Mouse (Mus musculus) heart, embryonic 10.5 days (tissue): ENCODE results near the gene Spata31d1b. TPM values are rescaled to one million over a fixed set of nuclear protein-coding genes. Genes with fewer than 3 reads are reported as not detected.
"Not testable (repeated sequence)": the region's sequence is repeated elsewhere in the genome, so short reads cannot be mapped to it uniquely, and the experiment has no call there.

Experiments used
- DNase-seq: peaks from one replicate; pipeline ENCODE4 v3.0.0-alpha.2; 2017; ENCODE audit warnings: low spot score
- H3K27ac ChIP-seq: fragments of 300-500 bp; sonication (generic); 2 replicates; pipeline ENCODE4 v1.5.1; 2016; ENCODE audit warnings: mild to moderate bottlenecking
- H3K27me3 ChIP-seq: fragments of 300-500 bp; sonication (generic); 2 replicates; pipeline ENCODE4 v1.6.1; 2016; ENCODE audit warnings: mild to moderate bottlenecking; ENCODE audit not compliant: poor library complexity, insufficient read depth, severe bottlenecking
- H3K36me3 ChIP-seq: fragments of 300-500 bp; sonication (generic); 2 replicates; pipeline ENCODE4 v1.6.1; 2016; ENCODE audit warnings: mild to moderate bottlenecking, moderate library complexity
- H3K4me1 ChIP-seq: fragments of 300-500 bp; sonication (generic); 2 replicates; pipeline ENCODE4 v1.6.1; 2016; ENCODE audit warnings: mild to moderate bottlenecking
- H3K4me3 ChIP-seq: fragments of 300-500 bp; sonication (generic); 2 replicates; pipeline ENCODE4 v1.5.1; 2016; ENCODE audit warnings: mild to moderate bottlenecking, moderate library complexity
- H3K9me3 ChIP-seq: fragments of 300-500 bp; sonication (generic); 2 replicates; pipeline ENCODE4 v1.6.1; 2016; ENCODE audit warnings: mild to moderate bottlenecking, moderate library complexity
- WGBS: fragments of 180-500 bp; shearing (Covaris S2); methylation state at CpG from one replicate; pipeline ENCODE4 v1.1.7; 2016; 5-methylcytosine and 5-hydroxymethylcytosine counted together
- polyA plus RNA-seq: library from polyadenylated mRNA; unstranded; fragments of >200 nt; fragmentation: Nextera tagmentation; extraction: Ambion mirVana; gene quantifications from 2 replicates; pipeline ENCODE4 v1.2.1, GENCODE M21; 2016

Spata31d1b gene
- polyA plus RNA-seq, 1 experiment from 2014 or later: not detected

DNA sequence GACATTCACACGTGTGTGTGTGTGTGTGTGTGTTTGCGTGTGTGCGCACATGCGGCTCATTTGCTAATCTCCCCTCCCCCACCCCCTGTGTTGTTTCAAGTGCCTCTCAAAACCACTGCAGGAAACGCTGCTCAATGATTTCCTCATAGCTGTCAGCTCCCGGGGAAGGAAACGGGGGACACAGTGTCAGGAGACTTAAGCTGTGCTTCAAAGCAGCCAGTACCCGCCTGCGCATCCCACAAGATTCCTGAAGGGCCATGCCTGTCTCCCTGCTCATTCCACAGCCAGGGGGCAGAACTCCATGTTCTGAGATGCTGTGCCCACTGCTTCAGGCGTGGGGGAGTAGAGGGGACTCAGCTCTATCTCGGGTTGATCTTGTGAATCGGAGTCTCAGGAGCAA, 7.5 kb upstream of the Spata31d1b start:
- H3K4me1 ChIP-seq: peaks cover 14% of the 10 kb centered on the region
- H3K9me3 ChIP-seq: no peaks in the 10 kb centered on the region
- H3K27ac ChIP-seq: peak overlapping the region; percentile 7; the same call in 1 of the 2 replicates
- DNase-seq: no peak
- WGBS: 43% methylated on average over 12 of the region's 12 CpGs
- H3K27me3 ChIP-seq: peaks cover 17% of the 10 kb centered on the region; the same call in 1 of the 2 replicates
- H3K36me3 ChIP-seq: no peaks in the 10 kb centered on the region
- H3K4me3 ChIP-seq: no peak overlapping the region

DNA sequence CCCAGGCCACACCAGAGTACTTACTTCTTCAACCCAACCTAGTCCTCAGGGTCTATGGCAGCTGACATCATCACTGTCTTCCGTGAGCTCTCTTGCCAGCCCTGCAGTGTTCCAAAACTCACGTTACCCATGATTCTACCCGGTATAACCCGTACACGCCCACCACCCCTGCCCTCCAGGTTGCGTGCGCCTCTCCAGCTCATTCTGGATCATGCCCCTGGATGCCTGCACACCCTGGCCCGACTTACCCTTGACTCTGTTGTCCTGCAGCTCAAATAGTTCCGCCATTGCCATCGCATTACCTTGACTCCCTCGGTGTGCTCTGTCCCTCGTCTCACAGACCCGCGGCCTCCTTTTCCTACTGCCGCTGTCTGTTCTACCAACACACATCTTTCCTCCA, 1.9 kb upstream of the Spata31d1b start, which contains the start of gene Spata31d1a:
Gene Spata31d1a (minus strand): TSS at position 101 of the 400 bp plus-strand sequence.
- 78% methylated on average over 15 of the region's 15 CpGs for WGBS
- peaks cover 19% of the 10 kb centered on the region for H3K27me3 ChIP-seq
- DNase-seq: no peak
- H3K27ac ChIP-seq: no peak within 1 kb of the TSS
- no peaks in the 10 kb centered on the region for H3K36me3 ChIP-seq
- H3K9me3 ChIP-seq: no peaks in the 10 kb centered on the region
- no peak within 1 kb of the TSS for H3K4me3 ChIP-seq
- H3K4me1 ChIP-seq: no peaks in the 10 kb centered on the region

DNA sequence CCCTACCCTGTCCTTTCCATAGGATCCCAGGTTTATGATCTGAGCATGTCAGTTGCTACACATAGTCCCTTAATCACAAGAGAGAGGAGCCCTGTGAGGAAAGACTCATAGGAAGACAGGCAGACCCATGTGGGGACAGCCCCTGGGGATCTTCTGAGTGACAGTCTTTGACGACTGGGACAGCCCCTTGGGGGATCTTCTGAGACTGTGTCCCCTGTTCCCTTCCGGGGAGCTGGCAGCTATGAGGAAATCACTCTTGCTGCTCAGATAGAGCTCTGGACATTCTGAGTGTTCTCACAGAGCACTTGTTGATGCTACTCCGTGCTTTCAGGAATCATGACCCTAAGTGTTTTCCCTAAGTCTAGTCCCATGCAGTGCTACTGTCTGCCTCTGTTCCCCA, 1.6 kb downstream of the Spata31d1b start:
- 36% methylated on average over 3 of the region's 3 CpGs for WGBS
- H3K4me1 ChIP-seq: no peaks in the 10 kb centered on the region
- H3K4me3 ChIP-seq: no peak overlapping the region
- no peaks in the 10 kb centered on the region for H3K36me3 ChIP-seq
- no peak overlapping the region for H3K27ac ChIP-seq
- DNase-seq: no peak
- H3K9me3 ChIP-seq: no peaks in the 10 kb centered on the region
- H3K27me3 ChIP-seq: peaks cover 24% of the 10 kb centered on the region

DNA sequence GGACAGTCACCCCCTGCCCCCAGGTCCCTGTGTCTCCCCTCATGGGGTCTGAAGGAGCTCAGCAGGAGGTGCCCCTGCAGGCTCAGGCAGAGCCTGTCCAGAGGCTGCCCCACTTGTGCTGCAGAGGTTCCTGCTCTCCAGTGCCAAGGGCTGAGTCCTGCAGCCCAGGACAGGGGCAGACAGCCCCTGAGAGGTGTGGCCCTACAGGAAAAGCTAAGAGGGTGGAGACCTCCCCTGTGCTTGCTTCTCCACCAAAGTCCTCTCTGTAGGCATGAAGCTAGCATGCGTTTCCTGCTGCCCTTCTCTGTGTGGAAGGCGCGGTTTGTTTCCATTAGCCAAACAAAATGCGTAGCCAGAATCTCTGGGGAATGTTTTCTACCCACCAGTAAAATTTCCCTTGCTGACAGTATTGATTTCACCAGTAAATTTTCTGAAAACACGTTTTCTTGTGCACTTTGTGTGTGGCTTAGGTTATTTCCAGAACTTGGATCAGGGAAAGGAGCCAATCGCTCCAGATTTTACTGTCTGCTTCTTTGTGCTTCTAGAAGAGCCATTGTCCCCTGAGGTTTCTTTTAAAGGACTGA, 6.9 kb downstream of the Spata31d1b start:
- not testable (repeated sequence) for H3K4me3 ChIP-seq, DNase-seq, H3K36me3 ChIP-seq, H3K27ac ChIP-seq, H3K4me1 ChIP-seq, H3K9me3 ChIP-seq
- WGBS: 30% methylated on average over 6 of the region's 6 CpGs
- H3K27me3 ChIP-seq: peaks cover 16% of the 10 kb centered on the region; the same call in 1 of the 2 replicates

DNA sequence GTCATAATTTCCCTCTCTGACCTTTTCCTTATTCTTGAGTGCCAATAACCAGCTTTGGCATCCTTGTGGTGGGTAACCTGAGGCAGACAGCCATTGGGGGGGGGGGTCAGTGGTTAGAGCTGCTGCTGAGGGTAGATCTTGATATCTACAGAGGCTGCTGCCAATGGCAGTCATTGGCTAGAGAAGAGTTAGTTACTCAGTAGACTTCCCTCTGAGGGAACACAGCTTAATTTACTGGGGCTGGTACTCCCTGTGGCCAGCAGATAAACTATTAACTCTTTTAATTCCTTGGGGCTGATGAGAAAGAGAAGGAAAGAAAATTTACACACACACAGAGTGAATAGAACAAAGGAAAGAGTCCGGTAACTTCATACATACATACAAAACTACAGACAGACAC, 7.4 kb downstream of the Spata31d1b start:
- Histone ChIP-seq H3K4me1 (0 out of 2 replicates have a peak, but pooled peaks cover 9% of the 10 kb centered on the region), H3K9me3 (no peaks in the 10 kb centered on the region), H3K4me3 (no peak overlapping the region), H3K36me3 (no peaks in the 10 kb centered on the region), H3K27me3 (peaks cover 13% of the 10 kb centered on the region; the same call in 1 of the 2 replicates), H3K27ac (no peak overlapping the region)
- no peak for DNase-seq
- 91% methylated on average over 1 of the region's 1 CpGs for WGBS

DNA sequence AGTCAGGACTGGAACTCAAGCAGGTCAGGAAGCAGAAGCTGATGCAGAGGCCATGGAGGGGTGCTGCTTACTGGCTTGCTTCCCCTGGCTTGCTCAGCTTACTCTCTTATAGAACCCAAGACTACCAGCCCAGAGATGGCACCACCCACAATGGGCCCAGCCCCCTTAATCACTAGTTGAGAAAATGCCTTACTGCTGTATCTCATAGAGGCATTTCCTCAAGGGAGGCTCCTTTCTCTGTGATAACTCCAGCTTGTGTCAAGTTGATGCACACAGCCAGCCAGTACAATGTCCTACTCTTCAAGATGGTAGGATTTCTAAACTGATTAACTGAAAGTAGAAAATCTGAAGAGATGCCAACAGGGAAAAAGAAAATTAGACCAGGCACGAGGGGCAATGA, 10.0 kb downstream of the Spata31d1b start:
- peaks cover 19% of the 10 kb centered on the region for H3K4me1 ChIP-seq
- DNase-seq, H3K4me3 ChIP-seq, H3K36me3 ChIP-seq, H3K9me3 ChIP-seq, H3K27ac ChIP-seq: not testable (repeated sequence)
- 80% methylated on average over 1 of the region's 1 CpGs for WGBS
- H3K27me3 ChIP-seq: peaks cover 25% of the 10 kb centered on the region

DNA sequence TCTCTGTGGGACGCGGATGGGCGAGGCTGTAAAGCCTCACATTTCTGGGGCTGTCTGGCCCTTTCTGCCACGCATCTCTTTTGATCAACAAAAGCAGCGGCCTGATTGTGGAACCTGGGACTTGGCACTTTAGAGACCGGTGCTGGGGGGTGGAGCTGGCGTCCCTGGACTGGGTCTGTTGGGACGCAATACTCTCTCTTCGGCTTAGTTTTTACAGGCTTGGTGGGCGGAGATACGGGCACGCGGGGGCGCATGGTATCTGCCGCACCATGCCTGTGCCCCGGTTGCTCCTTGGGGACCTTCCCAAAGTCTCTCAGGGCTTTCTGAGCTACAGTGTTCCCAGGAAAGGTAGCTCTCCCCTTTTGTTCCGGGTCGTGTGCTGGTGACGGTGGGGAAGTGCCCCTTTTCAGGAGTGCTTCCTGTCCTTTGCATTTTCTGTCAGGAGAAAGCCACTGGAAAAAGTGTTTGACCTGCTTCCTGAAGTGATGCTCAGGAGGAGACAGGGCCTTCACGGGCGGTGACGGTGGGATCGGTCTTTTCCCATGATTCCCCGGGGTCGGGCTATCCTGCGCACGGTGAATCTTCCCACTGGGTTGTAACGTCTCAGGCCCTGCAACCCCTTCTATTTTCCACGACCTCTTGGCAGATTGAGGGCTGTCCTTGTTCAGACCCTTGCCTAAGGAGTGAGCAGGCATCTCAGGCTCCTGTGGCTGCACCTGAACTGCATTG, 14.2 kb downstream of the Spata31d1b start:
- Histone ChIP-seq H3K36me3 (no peaks in the 10 kb centered on the region), H3K27ac (peak overlapping the region; percentile 60; the same call in 1 of the 2 replicates), H3K9me3 (no peaks in the 10 kb centered on the region), H3K4me1 (peaks cover 23% of the 10 kb centered on the region), H3K4me3 (peak overlapping the region; percentile 46), H3K27me3 (peaks cover 48% of the 10 kb centered on the region)
- DNase-seq: no peak
- WGBS: 23% methylated on average over 29 of the region's 29 CpGs

DNA sequence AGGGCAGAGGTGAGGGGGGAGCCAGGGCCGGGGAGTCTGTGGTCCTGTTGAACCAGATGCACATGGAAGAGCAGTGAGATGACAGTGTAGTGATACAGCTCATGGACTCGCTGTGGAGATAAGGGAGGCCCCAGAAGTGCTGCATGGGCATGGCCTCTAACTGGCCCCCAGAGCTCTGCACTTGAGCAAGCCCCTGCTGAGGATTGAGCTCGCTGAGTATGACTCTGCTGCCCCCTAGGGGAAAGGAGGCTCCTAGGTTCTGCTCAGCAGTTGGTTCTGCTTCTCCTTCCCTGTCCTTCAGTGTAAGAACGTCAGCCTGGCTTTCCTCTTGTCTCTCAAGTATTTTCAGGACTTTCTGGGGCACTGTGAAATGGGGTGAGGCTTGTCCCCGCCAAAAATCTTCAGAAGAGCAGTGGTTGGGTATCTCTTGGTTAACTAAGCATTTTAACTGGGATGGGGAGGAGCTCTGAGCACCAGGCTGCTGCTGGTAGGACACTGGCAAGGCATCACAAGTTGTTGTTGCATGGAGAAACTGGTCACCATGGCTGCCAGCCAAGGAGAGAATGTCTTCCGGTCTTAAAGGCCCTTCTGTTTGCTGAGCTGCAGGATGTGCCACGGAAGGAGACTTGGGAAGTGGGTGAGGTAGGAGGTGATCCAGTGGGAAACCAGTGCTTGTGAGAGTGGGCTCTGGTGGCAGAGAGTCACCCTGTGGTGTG, 16.5 kb downstream of the Spata31d1b start:
- H3K36me3 ChIP-seq: no peaks in the 10 kb centered on the region
- 18% methylated on average over 7 of the region's 7 CpGs for WGBS
- peaks cover 26% of the 10 kb centered on the region for H3K4me1 ChIP-seq
- H3K27ac ChIP-seq: peak overlapping the region; percentile 69
- H3K27me3 ChIP-seq: peaks cover 48% of the 10 kb centered on the region
- peak; percentile 91 for DNase-seq
- no peaks in the 10 kb centered on the region for H3K9me3 ChIP-seq
- no peak overlapping the region for H3K4me3 ChIP-seq

DNA sequence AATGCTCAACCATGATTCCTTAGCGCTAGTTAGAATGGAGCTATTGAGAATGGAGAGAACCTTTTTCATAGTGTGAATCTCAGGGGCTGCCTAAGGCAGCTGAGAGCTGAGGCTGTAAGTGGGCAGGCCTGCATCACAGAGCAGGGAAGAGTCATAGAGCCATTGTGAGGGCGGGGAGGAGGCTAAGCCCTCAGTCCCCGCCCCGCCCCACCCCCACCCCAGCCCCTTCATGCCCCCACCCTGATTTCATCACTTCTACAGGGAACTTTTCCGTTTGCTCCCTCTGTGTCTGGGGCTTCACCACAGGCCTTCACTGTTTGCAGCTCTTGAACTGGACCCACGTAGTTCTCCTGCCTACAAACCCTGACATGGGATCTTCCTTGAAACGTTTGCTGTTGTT, 19.6 kb downstream of the Spata31d1b start, which contains the start of gene Spata31d1d:
Gene Spata31d1d (minus strand): TSS at position 101 of the 400 bp plus-strand sequence.
- Histone ChIP-seq H3K9me3 (no peaks in the 10 kb centered on the region), H3K27ac (no peak within 1 kb of the TSS), H3K4me1 (peaks cover 17% of the 10 kb centered on the region), H3K27me3 (peaks cover 31% of the 10 kb centered on the region), H3K36me3 (no peaks in the 10 kb centered on the region), H3K4me3 (no peak within 1 kb of the TSS)
- WGBS: 42% methylated on average over 7 of the region's 7 CpGs
- DNase-seq: no peak

DNA sequence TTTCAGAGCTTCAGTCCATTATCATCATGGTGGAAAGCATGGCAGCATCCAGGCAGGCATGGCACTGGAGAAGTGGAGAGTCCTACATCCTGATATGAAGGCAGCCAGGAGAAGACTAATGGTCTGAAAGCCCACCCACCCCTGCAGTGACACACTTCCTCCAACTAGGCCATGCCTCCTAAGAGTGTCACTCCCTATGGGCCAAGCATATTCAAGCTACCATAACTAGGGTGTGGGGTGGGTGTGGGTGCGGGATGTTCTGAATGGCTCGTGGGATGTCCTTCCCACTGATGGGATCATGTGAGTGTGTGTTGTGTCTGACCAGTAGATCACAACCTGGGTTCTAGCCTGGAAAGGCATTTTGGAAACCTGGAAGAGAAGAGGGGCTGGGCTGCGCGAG, 21.9 kb downstream of the Spata31d1b start:
- no peak overlapping the region for H3K27ac ChIP-seq
- H3K36me3 ChIP-seq: no peaks in the 10 kb centered on the region
- peaks cover 14% of the 10 kb centered on the region; the same call in 1 of the 2 replicates for H3K27me3 ChIP-seq
- H3K4me3 ChIP-seq: no peak overlapping the region
- peaks cover 6% of the 10 kb centered on the region; the same call in 1 of the 2 replicates for H3K4me1 ChIP-seq
- no peak for DNase-seq
- no peaks in the 10 kb centered on the region for H3K9me3 ChIP-seq
- WGBS: 73% methylated on average over 4 of the region's 4 CpGs

DNA sequence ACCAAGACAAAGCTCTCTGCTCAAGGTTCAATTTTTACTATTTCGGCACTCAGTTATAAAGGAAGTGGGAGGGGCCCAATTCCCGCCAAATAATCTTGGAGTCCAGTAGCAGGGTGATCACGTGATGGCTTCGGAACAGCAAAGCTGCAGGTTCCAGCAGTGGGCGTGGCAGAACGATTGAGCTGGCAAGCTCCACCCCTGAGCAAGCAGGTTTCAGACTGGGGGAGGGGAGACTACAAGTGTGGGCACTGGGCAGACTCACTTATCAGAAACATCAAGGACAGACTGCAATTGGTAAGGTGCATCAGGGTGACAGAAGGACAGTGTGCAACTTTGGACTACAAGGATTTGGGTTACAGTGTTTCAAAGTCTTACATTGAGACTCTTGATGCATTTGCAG, 22.3 kb downstream of the Spata31d1b start:
- 35% methylated on average over 6 of the region's 6 CpGs for WGBS

DNA sequence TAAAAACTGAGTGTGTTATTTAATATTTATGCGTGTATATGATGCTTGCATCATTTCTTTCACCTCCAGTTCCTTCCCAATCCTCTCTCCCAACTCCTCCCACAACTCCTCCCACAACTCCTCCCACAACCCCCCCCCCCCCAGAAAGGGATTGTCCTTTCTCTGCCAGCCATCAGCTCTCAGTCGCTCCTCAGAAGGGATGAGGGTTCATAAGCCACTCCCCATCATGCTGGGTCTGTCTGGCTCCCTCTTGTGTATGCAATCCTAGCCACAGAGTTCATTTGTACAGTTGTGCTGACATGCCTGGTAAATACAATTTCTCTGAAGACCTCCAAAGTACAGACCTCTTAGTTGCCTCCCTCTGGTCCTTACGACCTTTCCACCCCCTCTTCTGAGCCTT, 23.1 kb downstream of the Spata31d1b start:
- H3K4me1 ChIP-seq: peaks cover 6% of the 10 kb centered on the region; the same call in 1 of the 2 replicates
- 31% methylated on average over 3 of the region's 3 CpGs for WGBS
- 0 out of 2 replicates have a peak, but pooled peaks cover 3% of the 10 kb centered on the region for H3K27me3 ChIP-seq
- H3K4me3 ChIP-seq: no peak overlapping the region
- H3K9me3 ChIP-seq: no peaks in the 10 kb centered on the region
- no peak overlapping the region; the same call in 1 of the 2 replicates for H3K27ac ChIP-seq
- peak; percentile 82 for DNase-seq
- no peaks in the 10 kb centered on the region for H3K36me3 ChIP-seq

More for the DNA sequence above, 22.3 kb downstream of the Spata31d1b start:
- not testable (repeated sequence) for H3K4me1 ChIP-seq, H3K36me3 ChIP-seq, H3K4me3 ChIP-seq, H3K9me3 ChIP-seq, H3K27me3 ChIP-seq, DNase-seq, H3K27ac ChIP-seq

DNA sequence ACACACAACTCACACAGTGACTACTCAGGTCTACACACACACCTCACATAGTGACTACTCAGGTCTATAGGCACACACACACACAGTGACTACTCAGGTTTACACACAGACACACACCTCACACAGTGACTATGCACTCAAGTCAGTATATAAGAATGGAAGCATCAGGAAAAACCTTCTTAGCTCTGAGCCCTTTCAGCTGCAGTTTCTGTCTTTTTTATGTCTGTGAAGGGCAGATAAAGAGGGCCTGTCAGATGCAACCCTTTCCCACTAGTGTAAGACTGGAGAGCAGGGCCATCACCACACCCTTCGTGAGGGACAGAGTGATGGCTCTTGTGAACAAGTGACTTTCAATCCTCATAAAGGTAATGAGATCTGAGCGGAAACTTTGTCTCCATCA, 26.4 kb downstream of the Spata31d1b start:
- H3K4me3 ChIP-seq: no peak overlapping the region
- no peak for DNase-seq
- 0 out of 2 replicates have a peak overlapping the region, but pooled peaks have one; percentile 18 for H3K27ac ChIP-seq
- 0 out of 2 replicates have a peak, but pooled peaks cover 3% of the 10 kb centered on the region for H3K4me1 ChIP-seq
- H3K9me3 ChIP-seq: no peaks in the 10 kb centered on the region
- H3K36me3 ChIP-seq: no peaks in the 10 kb centered on the region
- 68% methylated on average over 2 of the region's 2 CpGs for WGBS
- H3K27me3 ChIP-seq: no peaks in the 10 kb centered on the region
